Mouse (Mus musculus) A20 (cell line): ENCODE data around the gene Ptger1.
A peak's percentile ranks its signal among the peaks of the same experiment; 100 is the strongest.

ENCODE experiments used
- DNase-seq: peaks from one replicate; pipeline ENCODE4 v3.0.0-alpha.2; 2011; ENCODE audit warnings: low read depth, low spot score

The Ptger1 gene

DNA sequence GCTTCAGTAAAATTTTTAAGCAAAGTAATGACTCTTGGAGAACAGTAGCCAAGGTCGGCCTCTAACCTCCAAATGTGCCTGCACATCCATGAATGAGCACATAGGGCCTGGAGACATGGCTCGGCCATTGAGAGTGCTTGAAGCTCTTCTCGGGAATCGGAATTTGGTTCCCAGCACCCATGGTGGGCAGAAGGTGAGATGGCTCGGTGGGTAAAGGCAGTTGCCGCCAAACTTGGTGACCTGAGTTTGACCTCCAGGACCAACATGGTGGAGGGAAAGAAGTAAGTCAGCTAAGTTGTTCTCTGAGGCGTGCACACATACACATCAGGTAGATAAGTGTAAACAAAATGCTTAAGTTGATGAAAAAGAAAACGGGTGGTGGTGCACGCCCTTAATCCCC lies 10.4 kb upstream of the Ptger1 start:
- DNase-seq, result no peak

DNA sequence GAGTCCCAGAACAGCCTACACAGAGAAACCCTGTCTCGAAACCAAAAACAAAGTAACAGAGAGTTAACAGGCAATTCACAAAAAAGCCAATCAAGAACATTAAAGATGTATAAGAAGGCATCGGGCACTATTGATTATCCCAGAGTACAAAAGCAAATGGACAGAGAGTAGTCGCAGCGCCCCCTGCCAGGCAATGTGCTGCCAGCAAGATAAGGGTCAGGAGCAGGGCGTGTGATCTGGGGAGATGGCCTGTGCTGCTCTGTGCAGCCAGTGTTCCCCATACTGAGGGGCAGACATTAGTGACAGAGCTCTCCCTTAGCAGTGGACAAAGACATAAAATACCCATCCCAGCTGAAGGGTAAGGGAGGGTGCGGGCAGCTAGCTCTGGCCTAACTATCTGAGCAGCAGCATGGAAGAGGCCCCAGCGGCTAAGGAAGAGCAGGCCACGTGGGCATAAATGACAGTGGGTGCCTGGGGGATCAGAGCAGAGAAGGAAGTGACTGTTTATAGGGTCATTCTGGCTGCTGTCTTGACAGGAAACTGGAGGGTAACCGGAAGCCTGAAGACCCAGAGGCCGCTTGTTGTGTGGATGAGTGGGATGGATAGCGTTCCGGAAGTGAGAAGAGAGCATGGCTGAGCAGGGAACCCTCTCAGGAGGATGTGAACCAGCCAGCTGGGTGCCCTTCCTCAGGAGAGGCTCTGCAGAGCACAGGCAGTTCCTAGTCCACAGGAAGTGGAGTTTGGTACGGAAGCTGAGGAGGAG lies 9.8 kb upstream of the Ptger1 start:
- DNase-seq, result no peak

DNA sequence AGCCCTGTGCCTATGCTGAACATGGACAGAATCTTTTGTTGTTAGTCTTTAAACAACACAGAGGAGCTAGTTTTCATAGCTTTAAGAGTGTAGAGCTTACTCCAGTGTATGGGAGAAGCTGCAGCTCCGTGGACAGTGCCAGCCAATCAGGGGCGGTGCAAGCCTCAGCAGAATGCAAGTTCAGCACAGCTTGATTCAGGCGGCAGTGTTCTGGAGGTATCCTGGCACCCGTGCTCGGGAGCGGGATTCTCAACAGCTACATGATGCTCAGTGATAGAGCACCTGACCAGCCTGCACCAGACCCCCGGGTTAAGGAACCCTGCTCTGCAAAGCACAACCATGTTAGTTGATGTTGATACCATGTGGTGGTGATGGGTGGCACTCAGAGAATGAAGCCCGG lies 5.9 kb upstream of the Ptger1 start:
- DNase-seq, result no peak

DNA sequence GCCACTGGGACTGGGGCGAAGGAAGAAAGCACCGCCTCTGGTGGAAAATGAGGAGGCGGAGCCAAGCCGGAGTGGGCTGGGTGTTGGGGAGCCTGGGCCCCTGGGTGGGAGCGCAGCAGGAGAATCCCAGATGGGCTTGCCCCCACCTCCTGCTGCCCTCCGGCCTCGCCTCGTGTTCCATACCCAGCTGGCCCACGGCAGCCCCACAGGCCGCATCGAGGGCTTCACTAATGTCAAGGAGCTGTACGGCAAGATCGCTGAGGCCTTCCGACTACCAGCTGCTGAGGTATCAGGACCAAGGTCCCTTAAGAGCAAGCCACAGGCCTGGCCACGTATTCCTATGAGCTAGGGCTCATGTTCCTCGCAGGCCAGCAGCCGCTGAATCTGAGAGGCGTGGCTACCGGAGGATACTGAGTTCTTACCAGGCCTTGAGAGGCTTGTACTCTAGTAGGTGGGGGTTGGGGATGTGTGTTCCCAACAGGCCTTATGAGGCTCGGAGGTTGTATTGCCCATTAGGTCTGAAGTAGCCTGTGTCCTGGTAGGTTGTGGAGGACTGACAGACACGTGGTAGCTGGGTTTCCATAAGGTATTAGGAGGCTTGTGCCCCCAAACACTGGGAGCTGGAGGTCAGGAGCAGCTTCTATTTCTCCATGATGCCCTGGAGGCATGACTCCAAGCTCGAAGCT lies 5.3 kb upstream of the Ptger1 start:
- DNase-seq, result no peak

DNA sequence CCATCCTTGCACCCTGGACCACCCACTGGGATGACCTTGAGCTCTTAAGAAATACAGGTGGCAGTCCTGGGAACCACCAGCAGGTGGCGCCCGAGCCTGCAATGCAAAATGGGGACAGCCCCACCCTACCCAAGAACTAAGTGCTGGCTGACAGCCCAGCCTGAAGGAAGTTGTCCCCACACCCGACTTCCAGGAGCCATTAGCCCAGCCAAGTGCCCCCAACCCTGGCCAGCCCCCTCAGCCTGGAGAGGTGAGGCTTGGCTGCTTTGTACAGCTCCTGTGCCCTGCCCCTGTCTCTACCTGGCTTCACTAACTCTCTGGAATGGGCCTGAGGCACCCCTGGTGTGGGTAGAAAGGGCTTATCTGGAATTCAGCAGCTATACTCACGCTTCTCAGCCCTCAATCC lies 4.1 kb upstream of the Ptger1 start:
- DNase-seq, result peak; percentile 90

DNA sequence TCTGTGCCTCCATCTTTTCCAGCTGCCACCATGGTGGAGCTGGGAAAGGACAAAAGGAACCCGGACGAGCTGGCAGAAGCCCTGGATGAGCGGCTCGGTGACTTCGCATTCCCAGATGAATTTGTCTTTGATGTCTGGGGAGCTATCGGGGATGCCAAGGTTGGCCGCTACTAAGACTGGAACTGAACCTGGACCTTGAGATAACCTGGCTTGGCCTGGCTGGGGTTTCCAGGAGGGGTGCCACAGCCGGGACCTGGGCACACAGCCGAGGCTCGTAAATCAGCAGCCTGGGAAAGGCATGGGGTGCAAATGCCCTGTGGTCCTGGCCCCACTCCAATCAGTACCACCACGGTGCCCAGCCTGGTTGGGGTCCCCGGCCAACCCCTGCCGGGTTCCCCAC lies 2.4 kb upstream of the Ptger1 start:
- no peak for DNase-seq

DNA sequence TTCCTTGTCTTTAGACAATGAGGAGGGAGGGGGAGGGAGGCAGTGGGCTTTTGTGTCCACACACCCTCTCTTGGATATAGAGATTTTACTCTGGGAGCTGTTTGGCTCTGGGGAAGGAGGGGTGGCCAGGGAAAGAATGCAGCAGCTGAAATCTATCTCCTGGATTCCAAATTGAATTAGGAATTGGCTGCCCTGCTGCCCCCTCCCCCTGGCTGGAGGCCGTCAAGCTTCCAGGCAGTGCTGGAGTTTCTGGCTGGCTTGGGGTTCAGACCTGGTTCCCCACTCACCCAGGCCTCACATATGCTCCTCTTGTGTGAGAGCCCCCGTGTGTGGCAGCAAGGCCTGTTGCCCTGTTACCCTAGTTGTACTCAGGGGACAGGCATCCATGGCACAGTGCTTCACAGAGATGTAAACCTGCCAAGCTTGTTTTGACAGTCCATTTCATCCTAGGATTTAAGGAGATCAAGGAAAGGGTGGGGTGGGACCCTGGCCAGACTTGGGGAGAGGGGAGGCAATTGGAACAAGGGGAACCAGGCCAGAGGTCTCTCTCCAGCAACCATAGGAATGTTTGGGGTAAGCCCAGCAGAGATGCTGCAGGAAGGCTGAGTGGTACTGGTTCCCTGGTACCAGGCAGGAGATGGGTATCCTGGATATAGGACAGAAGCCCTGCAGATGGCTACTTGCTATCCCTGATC lies 1.4 kb upstream of the Ptger1 start:
- no peak for DNase-seq

DNA sequence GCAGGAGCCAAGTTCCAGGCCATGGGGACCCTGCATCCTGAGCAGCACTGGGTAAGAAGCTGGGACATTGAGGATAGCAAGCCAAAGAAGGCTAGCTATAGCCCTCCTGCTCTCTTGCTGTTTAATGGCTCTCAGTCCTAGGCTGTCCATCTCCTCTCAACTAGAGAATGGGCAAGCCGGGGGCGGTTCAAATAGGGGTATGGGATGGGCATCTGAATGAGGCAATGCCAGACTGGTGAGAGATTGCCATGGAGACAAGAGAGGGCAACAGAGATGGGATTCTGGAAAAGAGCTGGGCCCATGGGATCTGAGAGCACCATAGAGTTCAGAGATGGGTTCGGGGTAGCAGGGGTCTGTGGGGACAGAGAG lies 372 bp downstream of the Ptger1 start:
- DNase-seq, result no peak

DNA sequence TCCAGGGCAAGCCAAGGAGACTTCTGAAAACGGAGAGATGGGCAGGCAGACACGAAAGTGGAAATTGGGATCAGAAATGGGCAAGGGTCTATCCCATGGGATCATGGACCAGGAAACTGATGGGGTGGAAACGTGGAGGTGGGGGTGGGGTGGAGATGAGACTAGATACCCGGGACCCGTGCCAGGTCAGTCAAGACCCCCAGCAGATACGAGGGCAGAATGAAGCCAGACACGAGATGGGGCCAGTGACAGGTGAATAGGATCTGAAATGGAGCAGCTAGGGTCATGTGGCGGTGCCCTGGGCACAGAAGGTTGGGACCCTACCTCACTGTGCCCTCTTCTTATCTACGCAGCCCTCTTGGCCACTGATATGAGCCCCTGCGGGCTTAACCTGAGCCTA lies 1.0 kb downstream of the Ptger1 start:
- no peak for DNase-seq

DNA sequence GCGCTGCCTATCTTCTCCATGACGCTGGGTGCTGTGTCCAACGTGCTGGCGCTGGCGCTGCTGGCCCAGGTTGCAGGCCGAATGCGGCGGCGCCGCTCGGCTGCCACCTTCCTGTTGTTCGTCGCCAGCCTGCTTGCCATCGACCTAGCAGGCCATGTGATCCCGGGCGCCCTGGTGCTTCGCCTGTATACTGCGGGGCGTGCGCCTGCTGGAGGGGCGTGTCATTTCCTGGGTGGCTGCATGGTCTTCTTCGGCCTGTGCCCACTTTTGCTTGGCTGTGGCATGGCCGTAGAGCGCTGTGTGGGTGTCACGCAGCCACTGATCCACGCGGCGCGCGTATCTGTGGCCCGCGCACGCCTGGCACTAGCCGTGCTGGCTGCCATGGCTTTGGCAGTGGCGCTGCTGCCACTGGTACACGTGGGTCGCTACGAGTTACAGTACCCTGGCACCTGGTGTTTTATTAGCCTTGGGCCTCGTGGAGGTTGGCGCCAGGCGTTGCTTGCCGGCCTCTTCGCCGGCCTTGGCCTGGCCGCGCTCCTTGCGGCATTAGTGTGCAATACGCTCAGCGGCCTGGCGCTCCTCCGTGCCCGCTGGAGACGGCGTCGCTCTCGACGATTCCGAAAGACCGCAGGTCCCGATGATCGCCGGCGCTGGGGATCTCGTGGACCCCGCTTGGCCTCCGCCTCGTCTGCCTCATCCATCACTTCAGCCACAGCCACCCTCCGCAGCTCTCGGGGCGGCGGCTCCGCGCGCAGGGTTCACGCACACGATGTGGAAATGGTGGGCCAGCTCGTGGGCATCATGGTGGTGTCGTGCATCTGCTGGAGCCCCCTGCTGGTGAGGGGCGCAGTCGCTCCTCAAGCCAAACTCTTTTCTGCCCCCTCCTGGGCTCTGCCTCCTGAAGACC lies 1.8 kb downstream of the Ptger1 start:
- peak; percentile 39 for DNase-seq

DNA sequence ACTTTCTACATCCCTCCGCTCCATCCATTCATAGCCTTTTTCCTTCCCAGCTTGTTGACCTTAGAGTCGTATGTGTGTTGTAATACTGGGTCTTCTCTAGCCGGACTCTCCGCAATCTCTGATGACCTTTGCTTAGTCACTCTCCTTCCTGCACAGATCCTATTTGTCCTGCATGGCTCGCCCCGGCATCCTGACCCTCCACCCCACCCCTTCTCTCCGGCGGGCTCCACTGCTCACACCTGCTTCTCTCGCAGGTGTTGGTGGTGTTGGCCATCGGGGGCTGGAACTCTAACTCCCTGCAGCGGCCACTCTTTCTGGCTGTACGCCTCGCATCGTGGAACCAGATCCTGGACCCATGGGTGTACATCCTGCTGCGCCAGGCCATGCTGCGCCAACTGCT lies 2.5 kb downstream of the Ptger1 start:
- DNase-seq, result no peak

DNA sequence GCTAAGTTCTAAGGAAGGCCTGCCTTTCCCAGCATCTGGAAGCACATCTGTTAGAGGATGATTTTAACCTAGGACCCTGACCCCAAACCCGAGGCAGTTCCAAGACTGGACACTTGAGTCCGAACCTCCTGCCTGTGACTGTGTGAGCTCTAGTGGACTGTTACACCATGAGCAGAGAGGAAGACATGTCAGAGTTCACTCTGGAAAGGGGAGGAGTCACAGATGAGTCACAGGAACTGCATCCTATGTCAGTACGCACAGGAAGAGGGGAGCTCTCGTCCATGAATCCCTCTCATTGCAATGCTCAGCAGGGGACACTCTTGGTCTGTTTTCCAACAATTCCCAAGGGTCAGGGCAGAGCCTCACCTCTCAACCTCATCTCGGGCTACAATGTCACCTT lies 6.5 kb downstream of the Ptger1 start:
- no peak for DNase-seq

DNA sequence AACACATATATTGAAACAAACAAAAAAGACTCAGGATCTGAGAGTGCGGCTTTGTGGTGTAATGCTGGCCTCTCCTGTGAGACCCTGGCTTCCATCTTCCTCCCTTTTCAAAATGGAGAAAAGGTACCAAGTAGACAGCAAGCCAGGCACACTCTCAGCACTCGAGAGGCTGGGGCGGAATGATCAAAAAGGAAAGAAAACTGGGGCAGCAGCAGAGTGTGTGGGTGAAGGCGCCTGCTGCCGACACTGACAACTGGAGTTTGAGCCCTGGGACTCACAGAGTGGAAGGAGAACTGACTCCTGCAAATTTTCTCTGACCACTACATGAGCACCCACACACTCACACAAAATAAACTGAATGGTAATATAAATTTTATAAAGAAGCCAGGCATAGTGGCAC lies 8.0 kb downstream of the Ptger1 start:
- DNase-seq, result no peak

DNA sequence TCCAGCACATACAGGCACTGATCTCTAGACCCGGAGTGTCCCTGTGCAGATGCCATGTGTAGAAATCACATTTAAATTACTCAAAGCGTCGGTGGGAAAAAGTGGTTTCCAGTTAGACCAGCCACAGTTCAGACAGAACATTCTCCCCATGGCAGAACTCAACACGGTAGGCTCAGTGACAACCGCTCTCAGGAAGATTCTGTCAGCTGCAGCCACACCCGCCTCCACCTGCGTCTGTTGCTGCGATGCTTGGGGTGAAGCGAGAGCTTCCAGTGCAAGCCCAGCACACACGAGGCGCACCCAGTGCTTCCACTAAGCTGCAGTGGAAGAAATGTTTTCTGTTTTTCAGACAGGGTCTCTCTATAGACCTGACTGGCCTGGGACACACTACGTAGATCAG lies 13.4 kb downstream of the Ptger1 start:
- DNase-seq, result no peak

DNA sequence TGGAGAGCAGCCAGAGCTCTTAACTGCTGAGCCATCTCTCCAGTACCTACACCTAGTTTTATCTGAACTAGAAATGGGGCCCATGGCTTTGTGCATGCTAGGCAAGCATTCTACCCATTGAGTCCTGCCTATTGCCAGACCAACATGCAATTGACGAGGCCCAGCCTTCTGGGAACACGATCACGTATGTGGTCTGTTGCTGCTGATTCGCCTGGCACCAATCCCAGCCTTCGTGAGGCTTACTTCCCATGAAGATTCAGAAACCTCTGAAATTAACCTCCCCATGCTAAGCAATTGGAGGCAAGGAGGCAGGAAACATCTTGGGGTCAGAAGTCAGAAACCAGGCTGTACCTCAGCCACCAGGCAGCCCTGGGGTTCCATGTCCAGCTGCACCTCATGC lies 14.1 kb downstream of the Ptger1 start:
- no peak for DNase-seq

DNA sequence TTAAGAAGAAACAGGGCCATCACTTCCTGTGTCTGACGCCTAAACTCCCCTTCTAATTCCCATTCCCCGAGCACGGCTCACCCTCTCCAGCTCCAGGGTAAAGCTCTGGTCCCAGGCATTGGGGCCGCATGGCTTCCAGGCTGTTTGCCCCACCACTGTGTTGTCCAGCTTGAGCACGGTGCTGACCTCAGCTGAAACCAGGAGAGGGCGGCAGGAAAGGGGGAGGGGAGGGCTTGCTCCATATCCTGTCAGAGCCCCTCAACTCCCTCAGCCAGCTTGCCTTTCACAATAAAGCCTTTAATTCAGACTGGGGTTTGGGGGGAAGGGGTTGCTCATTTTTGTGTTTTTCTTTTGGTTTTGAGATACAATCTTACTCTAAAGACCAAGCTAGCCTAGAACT lies 14.6 kb downstream of the Ptger1 start:
- DNase-seq, result no peak

DNA sequence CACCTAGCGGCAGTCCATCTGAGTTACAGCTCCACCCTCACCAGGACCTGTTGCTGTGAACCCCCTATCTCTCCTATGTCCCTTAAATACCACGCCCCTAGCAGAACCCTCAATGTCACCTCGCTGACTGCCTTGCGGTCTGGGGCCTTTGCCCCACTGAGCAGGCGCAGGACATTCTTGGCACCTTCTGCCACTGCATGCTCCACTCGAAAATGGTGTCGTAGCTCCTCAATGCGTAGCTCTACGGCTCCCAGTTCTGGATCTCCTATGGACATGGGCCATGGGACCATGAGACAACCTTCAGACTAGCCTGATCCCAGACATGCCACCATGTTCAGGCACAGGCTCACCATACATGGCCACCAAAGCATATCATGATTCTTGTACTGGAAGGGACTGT lies 18.0 kb downstream of the Ptger1 start:
- no peak for DNase-seq

DNA sequence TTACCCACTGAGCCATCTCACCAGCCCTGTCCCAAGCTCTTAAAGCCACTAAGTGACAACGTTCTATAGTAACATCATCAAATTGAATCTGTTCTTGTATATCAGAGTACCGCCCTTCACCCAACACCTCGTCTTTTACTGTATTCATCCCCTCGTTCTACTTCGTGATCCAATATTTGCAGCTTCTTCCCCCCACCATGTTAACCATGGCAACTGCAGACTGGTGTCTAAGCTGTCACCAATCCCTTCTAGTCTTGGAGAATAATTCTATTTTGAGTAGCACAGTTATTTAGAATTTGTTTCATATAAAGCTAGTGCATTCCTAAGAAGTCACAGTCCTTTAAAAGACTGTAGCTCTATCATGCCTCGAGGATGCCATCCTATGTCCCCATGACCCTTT lies 22.8 kb downstream of the Ptger1 start:
- no peak for DNase-seq

DNA sequence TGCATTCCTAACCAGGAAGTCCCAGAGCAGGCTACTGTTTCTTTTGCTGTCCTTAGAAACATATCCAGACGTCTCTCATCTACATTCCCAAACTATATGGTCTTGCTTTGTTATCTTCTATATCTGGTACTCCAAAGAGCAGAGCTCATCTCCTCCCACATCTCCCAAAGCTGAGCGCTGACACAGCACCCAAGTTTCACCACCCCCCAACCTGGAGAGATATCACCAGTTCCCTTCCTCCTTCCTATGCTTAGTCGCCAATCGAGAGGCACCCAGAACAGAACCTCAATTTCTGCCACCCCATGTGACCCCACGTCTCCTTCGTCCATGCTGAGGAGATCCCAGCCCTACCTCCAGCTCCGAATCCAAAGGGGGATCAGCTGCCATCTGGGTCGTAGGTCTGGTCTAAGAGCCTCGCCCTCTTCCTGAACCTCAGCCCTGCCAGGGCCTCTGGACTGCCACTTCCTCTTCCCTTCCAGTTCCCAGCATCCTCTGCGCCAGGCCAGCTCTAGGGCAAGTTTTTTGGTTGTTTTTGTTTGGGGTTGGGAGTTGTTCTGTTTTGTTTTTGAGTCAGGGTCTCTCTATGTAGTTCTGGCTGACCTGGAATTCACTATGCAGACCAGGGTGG lies 27.2 kb downstream of the Ptger1 start:
- DNase-seq, result no peak

DNA sequence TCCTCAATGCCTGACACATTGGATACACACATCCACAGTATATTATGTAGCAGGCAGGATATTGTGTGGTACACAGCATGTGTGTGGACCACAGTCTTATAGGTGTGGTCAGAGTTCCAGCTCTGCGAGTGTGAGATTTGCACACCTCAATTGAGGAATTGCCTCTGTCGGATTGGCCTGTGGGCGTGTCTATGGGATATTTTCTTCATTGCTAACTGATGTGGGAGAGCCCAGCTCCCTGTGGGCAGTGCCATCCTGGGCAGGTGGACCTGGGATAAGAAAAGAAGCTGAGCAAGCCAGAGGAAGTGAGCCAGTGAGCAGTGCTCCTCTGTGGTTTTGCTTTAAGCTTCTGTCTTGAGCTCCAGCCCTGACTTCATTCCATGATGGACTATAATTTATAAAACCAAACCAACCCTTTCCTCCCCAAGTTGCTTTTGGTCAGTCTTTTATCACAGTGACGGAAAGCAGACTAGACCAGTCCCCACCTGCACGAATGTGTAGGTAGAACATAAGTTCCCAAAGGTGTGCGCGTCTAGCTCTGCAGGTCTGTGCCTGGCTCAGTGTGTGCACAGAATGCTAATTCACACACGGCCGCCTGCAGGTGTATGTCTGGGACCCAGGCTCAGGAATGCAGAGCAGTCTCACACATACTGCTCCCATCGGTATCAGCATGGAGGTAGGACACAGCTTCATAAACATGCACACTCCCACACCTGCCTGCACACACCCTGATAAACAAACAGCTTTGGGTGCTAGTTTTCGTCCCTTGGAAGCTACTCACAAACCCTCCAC lies 28.1 kb downstream of the Ptger1 start:
- DNase-seq, result no peak
